Mouse (Mus musculus) adrenal gland, postnatal 10 days (tissue): ENCODE results near the gene Cfap20. TPM values are rescaled to one million over a fixed set of nuclear protein-coding genes. Genes with fewer than 3 reads are reported as not detected.

Source experiments
- DNase-seq: peaks from one replicate; pipeline ENCODE4 v3.0.0; 2021; ENCODE audit warnings: mixed read lengths
- total RNA-seq, 2 experiments: library from RNA; stranded (reverse); gene quantifications; 2 replicates each; pipeline ENCODE4 v1.2.3; 2021

The Cfap20 gene
- total RNA-seq, 2 experiments from 2014 or later = 48.4 to 57.7 TPM

GRCm38 (mm10) chr8:95373389-95374002 is 61.2 kb downstream of the Cfap20 start:
- DNase-seq = no peak

Other genes with a start within 250 kb of the Cfap20 start
- gene Kifc3, start 232.1 kb downstream of the Cfap20 start, total RNA-seq = 10 to 100 TPM; 80.0 to 89.0 TPM
- gene Cngb1, start 128.3 kb downstream of the Cfap20 start, total RNA-seq = 1 to 10 TPM in 1 of 2 experiments, under 1 TPM in 1; 0.60 to 1.5 TPM
- gene Tepp, start 124.3 kb downstream of the Cfap20 start, total RNA-seq = not detected
- 10 to 100 TPM; 10.5 to 11.3 TPM for gene Zfp319, start 102.9 kb downstream of the Cfap20 start, total RNA-seq
- gene Usb1, start 102.6 kb downstream of the Cfap20 start, total RNA-seq = 10 to 100 TPM; 18.5 to 20.5 TPM
- 10 to 100 TPM; 23.0 to 32.7 TPM for gene Mmp15, start 82.6 kb downstream of the Cfap20 start, total RNA-seq
- gene Csnk2a2, start 55.2 kb upstream of the Cfap20 start, total RNA-seq = 10 to 100 TPM; 68.8 to 70.0 TPM
- 1 to 10 TPM in 1 of 2 experiments, under 1 TPM in 1; 0.76 to 1.2 TPM for gene Ccdc113, start 99.2 kb upstream of the Cfap20 start, total RNA-seq
- not detected for gene Prss54, start 141.5 kb upstream of the Cfap20 start, total RNA-seq
- 1 to 10 TPM; 3.8 to 5.1 TPM for gene Gins3, start 198.6 kb upstream of the Cfap20 start, total RNA-seq
- gene Ndrg4, start 242.1 kb upstream of the Cfap20 start, total RNA-seq = 10 to 100 TPM; 23.4 to 46.3 TPM